Mouse (Mus musculus): ENCODE results near the gene Dnajc19. TPM values are rescaled to one million over a fixed set of nuclear protein-coding genes. Genes with fewer than 3 reads are reported as not detected.

The Dnajc19 gene
- total RNA-seq, 2 experiments from 2014 or later: 252 to 255 TPM

GRCm38 (mm10) chr3:34033720-34034364 is 47.3 kb downstream of the Dnajc19 start:
- ATAC-seq (replicated peaks; ENCODE audit: low FRiP score, low TSS enrichment, poor library complexity, severe bottlenecking): no peak

- no peak for ATAC-seq (replicated peaks; ENCODE audit: low FRiP score, low TSS enrichment, poor library complexity, severe bottlenecking)
Observed at GRCm38 (mm10) chr3:34030601-34031000, 50.5 kb downstream of the Dnajc19 start.

- ATAC-seq (replicated peaks; ENCODE audit: low FRiP score, low TSS enrichment, poor library complexity, severe bottlenecking): no peak
Observed at GRCm38 (mm10) chr3:34028935-34029334, 52.2 kb downstream of the Dnajc19 start.

GRCm38 (mm10) chr3:34021259-34021828 is 59.8 kb downstream of the Dnajc19 start:
- 0 out of 2 replicates have a peak, but pooled peaks have one; percentile 20 for ATAC-seq (replicated peaks; ENCODE audit: low FRiP score, low TSS enrichment, poor library complexity, severe bottlenecking)

GRCm38 (mm10) chr3:34020382-34021258 is 60.5 kb downstream of the Dnajc19 start:
- no peak for ATAC-seq (replicated peaks; ENCODE audit: low FRiP score, low TSS enrichment, poor library complexity, severe bottlenecking)

- peak; percentile 80 for ATAC-seq (replicated peaks; ENCODE audit: low FRiP score, low TSS enrichment, poor library complexity, severe bottlenecking)
Observed at GRCm38 (mm10) chr3:34019540-34020381, 61.4 kb downstream of the Dnajc19 start, which contains the start of gene Fxr1. TSS of gene Fxr1 (plus strand) at chr3:34019943.

- ATAC-seq (replicated peaks; ENCODE audit: low FRiP score, low TSS enrichment, poor library complexity, severe bottlenecking): no peak
Observed at GRCm38 (mm10) chr3:34008191-34008590, 72.9 kb downstream of the Dnajc19 start.

GRCm38 (mm10) chr3:34007611-34008010 is 73.5 kb downstream of the Dnajc19 start:
- ATAC-seq (replicated peaks; ENCODE audit: low FRiP score, low TSS enrichment, poor library complexity, severe bottlenecking): no peak

- no peak for ATAC-seq (replicated peaks; ENCODE audit: low FRiP score, low TSS enrichment, poor library complexity, severe bottlenecking)
Observed at GRCm38 (mm10) chr3:34006824-34007223, 74.3 kb downstream of the Dnajc19 start.

- ATAC-seq (replicated peaks; ENCODE audit: low FRiP score, low TSS enrichment, poor library complexity, severe bottlenecking): no peak
Observed at GRCm38 (mm10) chr3:34006301-34006700, 74.8 kb downstream of the Dnajc19 start.

Other genes with a start within 250 kb of the Dnajc19 start
- not detected in 2 replicates for gene Ccdc39, start 237.0 kb downstream of the Dnajc19 start, total RNA-seq (2014; fragmentation: Nextera tagmentation)
- gene Ccdc39, start 237.0 kb downstream of the Dnajc19 start, total RNA-seq (2017): 0.38 and 0.88 TPM in 2 replicates
- gene Fxr1, start 61.4 kb downstream of the Dnajc19 start, total RNA-seq (2014; fragmentation: Nextera tagmentation): 100 and 106 TPM in 2 replicates
- gene Fxr1, start 61.4 kb downstream of the Dnajc19 start, total RNA-seq (2017): 246 and 275 TPM in 2 replicates